Mouse (Mus musculus) neural tube, embryonic 12.5 days (tissue): ENCODE data around the gene Usp10. TPM values are rescaled to one million over a fixed set of nuclear protein-coding genes. Genes with fewer than 3 reads are reported as not detected.

ENCODE experiments used
- ATAC-seq: fragments of 200-750 bp; cut with Nextera tagmentation; 2 replicates; pipeline ENCODE4 v1.8.0; 2017; ENCODE audit warnings: low read depth, mild to moderate bottlenecking, moderate TSS enrichment, moderate library complexity; ENCODE audit not compliant: low FRiP score
- H3K27ac ChIP-seq: fragments of 300-500 bp; sonication (generic); 2 replicates; pipeline ENCODE4 v1.5.1; 2016
- H3K27me3 ChIP-seq: fragments of 300-500 bp; sonication (generic); replicated peaks from 2 replicates; pipeline ENCODE4 v1.6.1; 2016; ENCODE audit warnings: mild to moderate bottlenecking
- H3K36me3 ChIP-seq: fragments of 300-500 bp; sonication (generic); 2 replicates; pipeline ENCODE4 v1.6.1; 2016; ENCODE audit warnings: mild to moderate bottlenecking
- H3K4me1 ChIP-seq: fragments of 300-500 bp; sonication (generic); 2 replicates; pipeline ENCODE4 v1.6.1; 2016
- H3K4me2 ChIP-seq: fragments of 300-500 bp; sonication (generic); replicated peaks from 2 replicates; pipeline ENCODE4 v1.6.1; 2016; ENCODE audit warnings: mild to moderate bottlenecking
- H3K4me3 ChIP-seq: fragments of 300-500 bp; sonication (generic); 2 replicates; pipeline ENCODE4 v1.5.1; 2016
- H3K9ac ChIP-seq: fragments of 300-500 bp; sonication (generic); 2 replicates; pipeline ENCODE4 v1.6.1; 2016; ENCODE audit warnings: mild to moderate bottlenecking
- H3K9me3 ChIP-seq: fragments of 300-500 bp; sonication (generic); 2 replicates; pipeline ENCODE4 v1.6.1; 2016; ENCODE audit warnings: mild to moderate bottlenecking
- WGBS: fragments of 180-500 bp; shearing (Covaris S2); methylation state at CpG from one replicate; pipeline ENCODE4 v1.1.7; 2016; 5-methylcytosine and 5-hydroxymethylcytosine counted together
- polyA plus RNA-seq: library from polyadenylated mRNA; unstranded; fragments of >200 nt; fragmentation: Nextera tagmentation; extraction: Ambion mirVana; gene quantifications from 2 replicates; pipeline ENCODE4 v1.2.1, GENCODE M21; 2016

Gene Usp10
- polyA plus RNA-seq, result 137 and 142 TPM in 2 replicates

- Histone ChIP-seq H3K9ac (peak within 1 kb of the TSS; percentile 90), H3K9me3 (no peaks in the 10 kb centered on the region), H3K27ac (peak within 1 kb of the TSS; percentile 87), H3K4me1 (peaks cover 33% of the 10 kb centered on the region), H3K4me2 (peak within 1 kb of the TSS; percentile 79), H3K4me3 (peak within 1 kb of the TSS; percentile 86), H3K36me3 (no peaks in the 10 kb centered on the region), H3K27me3 (no peaks in the 10 kb centered on the region; the same call in 1 of the 2 replicates)
- no peak for ATAC-seq
- 28% methylated on average over 13 of the region's 13 CpGs for WGBS
Measured at GRCm38 (mm10) chr8:119909944-119910546, at the start of gene Usp10. Usp10 (plus strand) TSS chr8:119910360.

DNA sequence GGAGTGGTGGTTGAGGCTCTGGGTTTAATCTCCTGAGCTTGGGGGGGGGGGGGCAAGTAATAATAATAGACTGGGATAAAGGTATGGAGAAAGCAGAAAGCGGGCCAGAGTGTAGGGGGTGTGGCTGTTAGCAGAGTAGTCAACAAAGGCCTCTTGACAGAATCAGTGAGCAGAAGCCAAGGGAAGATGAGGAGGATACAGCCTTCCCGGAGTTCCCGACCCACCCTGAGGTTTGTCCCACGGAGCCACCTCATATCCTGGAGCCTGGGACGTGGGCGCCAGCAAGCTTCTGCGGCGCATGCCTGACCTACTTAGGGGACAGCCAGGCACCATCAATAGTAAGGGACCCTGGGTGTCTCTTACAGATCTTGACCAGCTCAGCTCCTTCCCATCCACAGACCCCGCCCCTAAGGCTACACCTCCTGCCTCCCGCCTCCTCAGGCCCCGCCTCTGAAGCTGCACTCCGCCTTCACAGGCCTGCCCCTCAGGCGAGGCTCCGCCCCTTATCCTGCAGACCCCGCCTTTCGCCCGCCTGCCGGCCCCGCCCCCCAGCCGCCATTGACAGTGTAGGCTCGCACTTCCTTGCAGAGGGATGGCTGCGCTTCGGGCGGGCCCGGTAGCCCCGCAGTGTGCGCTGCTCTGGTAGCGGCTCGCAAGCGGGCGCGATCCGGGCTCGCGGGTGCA, 48.3 kb upstream of the Usp10 start, which contains the start of gene Klhl36:
Klhl36 (plus strand) TSS at position 561 of the 684 bp plus-strand sequence.
- Histone ChIP-seq H3K36me3 (no peaks in the 10 kb centered on the region), H3K4me3 (peak within 1 kb of the TSS; percentile 70), H3K27me3 (peaks cover 5% of the 10 kb centered on the region), H3K4me2 (peak within 1 kb of the TSS; percentile 89), H3K4me1 (peaks cover 8% of the 10 kb centered on the region; the same call in 1 of the 2 replicates), H3K9ac (peak within 1 kb of the TSS; percentile 80), H3K27ac (no peak within 1 kb of the TSS), H3K9me3 (no peaks in the 10 kb centered on the region)
- WGBS, result under 1% methylated on average over 35 of the region's 35 CpGs
- peak; percentile 93 for ATAC-seq

- Histone ChIP-seq H3K4me1 (peaks cover 8% of the 10 kb centered on the region; the same call in 1 of the 2 replicates), H3K27ac (no peak overlapping the region), H3K27me3 (peaks cover 5% of the 10 kb centered on the region), H3K9me3 (no peaks in the 10 kb centered on the region), H3K4me2 (peak overlapping the region; percentile 89), H3K9ac (peak overlapping the region; percentile 80), H3K4me3 (peak overlapping the region; percentile 70), H3K36me3 (no peaks in the 10 kb centered on the region)
- ATAC-seq, result peak; percentile 68
- 2% methylated on average over 19 of the region's 19 CpGs for WGBS
Measured at GRCm38 (mm10) chr8:119862390-119862734, 47.8 kb upstream of the Usp10 start.

GRCm38 (mm10) chr8:119862749-119863148, 47.4 kb upstream of the Usp10 start:
- H3K4me3 ChIP-seq, result peak overlapping the region; percentile 70
- peak overlapping the region; percentile 89 for H3K4me2 ChIP-seq
- no peaks in the 10 kb centered on the region for H3K36me3 ChIP-seq
- peaks cover 5% of the 10 kb centered on the region for H3K27me3 ChIP-seq
- WGBS, result 15% methylated on average over 6 of the region's 6 CpGs
- no peak overlapping the region for H3K27ac ChIP-seq
- H3K9ac ChIP-seq, result peak overlapping the region; percentile 80
- H3K4me1 ChIP-seq, result peaks cover 8% of the 10 kb centered on the region; the same call in 1 of the 2 replicates
- no peaks in the 10 kb centered on the region for H3K9me3 ChIP-seq
- ATAC-seq, result no peak

GRCm38 (mm10) chr8:119869616-119870015, 40.5 kb upstream of the Usp10 start:
- no peak overlapping the region for H3K4me3 ChIP-seq
- H3K9ac ChIP-seq, result no peak overlapping the region
- H3K27ac ChIP-seq, result no peak overlapping the region
- 83% methylated on average over 20 of the region's 20 CpGs for WGBS
- peaks cover 9% of the 10 kb centered on the region for H3K9me3 ChIP-seq
- no peaks in the 10 kb centered on the region; the same call in 1 of the 2 replicates for H3K27me3 ChIP-seq
- ATAC-seq, result no peak
- no peaks in the 10 kb centered on the region for H3K4me1 ChIP-seq
- peaks cover 43% of the 10 kb centered on the region for H3K36me3 ChIP-seq
- no peak overlapping the region for H3K4me2 ChIP-seq

DNA sequence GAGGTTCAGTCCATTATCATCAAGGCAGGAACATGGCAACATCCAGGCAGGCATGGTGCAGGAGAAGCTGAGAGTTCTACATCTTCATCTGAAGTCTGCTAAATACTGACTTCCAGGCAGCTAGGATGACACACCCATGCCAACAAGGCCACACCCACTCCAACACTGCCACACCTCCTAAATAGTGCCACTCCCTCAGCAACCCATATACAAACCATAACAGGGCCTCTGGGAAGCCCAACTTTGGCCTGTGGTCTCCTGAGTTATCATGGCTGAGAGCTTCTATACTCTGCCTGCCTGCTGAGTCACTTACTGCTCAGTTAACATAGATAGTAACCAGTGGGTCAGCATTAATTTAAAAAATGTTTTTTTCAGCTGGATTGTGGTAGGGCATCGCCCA, 37.0 kb upstream of the Usp10 start:
- 94% methylated on average over 1 of the region's 1 CpGs for WGBS
- Histone ChIP-seq H3K4me2 (no peak overlapping the region), H3K9me3 (peaks cover 9% of the 10 kb centered on the region), H3K9ac (no peak overlapping the region), H3K27ac (no peak overlapping the region), H3K4me3 (no peak overlapping the region), H3K27me3 (no peaks in the 10 kb centered on the region), H3K4me1 (no peaks in the 10 kb centered on the region), H3K36me3 (peaks cover 50% of the 10 kb centered on the region)
- no peak for ATAC-seq

DNA sequence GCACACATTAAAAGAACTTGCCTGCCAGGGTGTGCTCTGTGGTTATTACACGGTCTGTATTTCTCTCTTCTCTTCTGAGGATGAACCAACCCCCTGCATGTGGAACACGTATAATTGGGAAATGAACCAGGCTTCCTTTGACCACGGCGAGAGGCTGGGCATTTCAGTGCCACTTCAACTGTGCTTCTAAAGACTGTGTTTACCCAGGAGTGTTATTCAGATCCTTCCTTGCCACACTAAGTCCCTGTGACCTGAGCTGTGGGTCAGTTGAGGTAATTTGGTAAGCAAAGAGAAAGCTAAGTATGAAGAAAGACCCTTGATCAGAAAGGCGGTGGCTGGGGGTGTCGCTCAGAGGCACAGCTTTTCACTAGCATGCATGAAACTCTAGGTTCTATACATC, 28.9 kb upstream of the Usp10 start:
- Histone ChIP-seq H3K4me2 (no peak overlapping the region), H3K9ac (no peak overlapping the region), H3K27me3 (no peaks in the 10 kb centered on the region), H3K4me1 (peaks cover 6% of the 10 kb centered on the region), H3K4me3 (no peak overlapping the region), H3K9me3 (no peaks in the 10 kb centered on the region), H3K36me3 (peaks cover 2% of the 10 kb centered on the region; the same call in 1 of the 2 replicates), H3K27ac (no peak overlapping the region)
- WGBS, result 78% methylated on average over 6 of the region's 6 CpGs
- no peak for ATAC-seq

DNA sequence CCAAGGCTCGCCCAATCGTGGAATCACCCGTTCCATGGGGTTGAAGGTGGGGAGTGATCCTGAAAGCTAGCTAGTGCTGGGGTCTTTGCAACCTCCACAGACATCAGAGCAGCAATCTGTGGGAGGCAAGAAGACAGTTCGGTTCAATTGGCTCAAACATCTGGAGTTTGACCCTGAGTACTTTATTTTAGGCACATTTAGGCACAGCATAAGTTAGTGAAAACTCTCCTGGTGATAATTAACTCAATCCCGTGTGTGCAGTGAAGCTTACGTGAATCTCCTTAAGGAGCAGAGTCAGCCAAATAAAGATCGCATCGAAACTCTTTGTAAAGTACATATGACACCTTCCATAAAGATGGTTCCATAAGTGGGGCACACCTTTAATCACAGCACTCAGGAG, 28.2 kb upstream of the Usp10 start:
- WGBS, result 76% methylated on average over 8 of the region's 8 CpGs
- ATAC-seq, result no peak
- no peak overlapping the region for H3K27ac ChIP-seq

GRCm38 (mm10) chr8:119883281-119883680, 26.9 kb upstream of the Usp10 start:
- ATAC-seq, result no peak
- WGBS, result 94% methylated on average over 7 of the region's 7 CpGs

More for the DNA sequence above, 28.2 kb upstream of the Usp10 start:
- H3K4me1 ChIP-seq, result peaks cover 6% of the 10 kb centered on the region
- H3K9ac ChIP-seq, result no peak overlapping the region
- no peaks in the 10 kb centered on the region; the same call in 1 of the 2 replicates for H3K36me3 ChIP-seq
- H3K4me3 ChIP-seq, result no peak overlapping the region
- no peaks in the 10 kb centered on the region for H3K27me3 ChIP-seq
- no peaks in the 10 kb centered on the region for H3K9me3 ChIP-seq
- no peak overlapping the region for H3K4me2 ChIP-seq

DNA sequence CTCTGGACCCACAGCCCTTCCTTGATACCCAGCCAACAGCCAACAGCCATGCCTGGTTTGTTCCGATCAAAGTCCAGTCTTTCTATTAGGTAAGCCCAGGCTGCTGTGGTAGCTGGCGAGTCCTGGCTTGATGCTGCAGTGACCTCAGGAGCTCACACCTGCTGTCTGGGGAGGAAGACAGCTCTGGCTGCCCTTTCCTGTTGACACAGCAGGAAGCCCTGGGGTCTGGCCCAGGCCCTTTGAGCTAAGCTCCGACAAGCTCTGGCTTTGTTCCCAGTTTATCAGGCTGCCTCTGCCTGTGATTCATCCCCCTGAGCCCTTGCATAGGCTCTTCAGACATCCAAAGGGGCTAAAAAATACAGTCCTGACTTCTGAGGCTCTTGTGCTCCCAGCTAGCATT, 24.5 kb upstream of the Usp10 start:
- no peak for ATAC-seq
- no peak overlapping the region; the same call in 1 of the 2 replicates for H3K9ac ChIP-seq
- H3K4me3 ChIP-seq, result no peak overlapping the region
- H3K27ac ChIP-seq, result no peak overlapping the region
- no peaks in the 10 kb centered on the region for H3K9me3 ChIP-seq
- no peaks in the 10 kb centered on the region for H3K27me3 ChIP-seq
- peaks cover 9% of the 10 kb centered on the region for H3K4me1 ChIP-seq
- no peaks in the 10 kb centered on the region for H3K36me3 ChIP-seq
- H3K4me2 ChIP-seq, result no peak overlapping the region
- WGBS, result 47% methylated on average over 3 of the region's 3 CpGs

More at GRCm38 (mm10) chr8:119883281-119883680, 26.9 kb upstream of the Usp10 start:
- no peak overlapping the region for H3K9ac ChIP-seq
- H3K4me3 ChIP-seq, result no peak overlapping the region
- H3K36me3 ChIP-seq, result no peaks in the 10 kb centered on the region
- no peaks in the 10 kb centered on the region for H3K27me3 ChIP-seq
- H3K4me2 ChIP-seq, result no peak overlapping the region
- H3K4me1 ChIP-seq, result peaks cover 9% of the 10 kb centered on the region
- no peaks in the 10 kb centered on the region for H3K9me3 ChIP-seq
- H3K27ac ChIP-seq, result no peak overlapping the region

DNA sequence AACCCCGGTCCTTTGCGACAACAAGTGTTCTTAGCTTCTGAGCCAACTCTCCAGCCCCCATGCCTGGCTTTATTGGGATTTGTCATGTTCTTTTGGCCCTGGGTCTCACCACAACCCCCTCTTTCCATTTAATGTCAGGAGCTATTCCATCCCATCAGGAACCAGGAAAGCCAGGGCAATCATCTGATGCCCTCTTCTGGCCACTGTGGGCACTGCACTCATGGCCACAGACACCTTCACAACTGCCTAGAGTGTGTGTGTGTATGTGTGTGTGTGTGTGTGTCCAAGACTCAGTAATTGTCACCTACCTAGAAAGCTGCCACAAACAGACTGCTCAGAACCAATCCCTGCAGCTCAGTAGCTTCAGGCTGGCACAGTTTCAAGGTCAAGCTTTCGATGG, 23.0 kb upstream of the Usp10 start:
- H3K4me1 ChIP-seq, result peaks cover 9% of the 10 kb centered on the region
- ATAC-seq, result no peak
- WGBS, result 96% methylated on average over 3 of the region's 3 CpGs

GRCm38 (mm10) chr8:119888012-119888411, 22.1 kb upstream of the Usp10 start:
- H3K27ac ChIP-seq, result no peak overlapping the region
- no peak overlapping the region for H3K4me3 ChIP-seq
- H3K9ac ChIP-seq, result no peak overlapping the region
- WGBS, result 60% methylated on average over 4 of the region's 4 CpGs
- ATAC-seq, result no peak
- H3K27me3 ChIP-seq, result no peaks in the 10 kb centered on the region
- H3K9me3 ChIP-seq, result no peaks in the 10 kb centered on the region
- H3K4me2 ChIP-seq, result no peak overlapping the region
- H3K36me3 ChIP-seq, result no peaks in the 10 kb centered on the region
- peaks cover 9% of the 10 kb centered on the region for H3K4me1 ChIP-seq

More for the DNA sequence above, 23.0 kb upstream of the Usp10 start:
- Histone ChIP-seq H3K4me3 (no peak overlapping the region), H3K27me3 (no peaks in the 10 kb centered on the region), H3K4me2 (no peak overlapping the region), H3K27ac (no peak overlapping the region), H3K9me3 (no peaks in the 10 kb centered on the region), H3K9ac (no peak overlapping the region), H3K36me3 (no peaks in the 10 kb centered on the region)
